Mouse (Mus musculus) cerebellum, postnatal 10 days (tissue): Measurements from ENCODE around the gene Wdpcp.
A peak's percentile ranks its signal among the peaks of the same experiment; 100 is the strongest.

ENCODE experiments used
- DNase-seq, 2 experiments: peaks; one replicate each; pipeline ENCODE4 v3.0.0; 2021; ENCODE audit warnings: mixed read lengths in 2 of 2

The Wdpcp gene

DNA sequence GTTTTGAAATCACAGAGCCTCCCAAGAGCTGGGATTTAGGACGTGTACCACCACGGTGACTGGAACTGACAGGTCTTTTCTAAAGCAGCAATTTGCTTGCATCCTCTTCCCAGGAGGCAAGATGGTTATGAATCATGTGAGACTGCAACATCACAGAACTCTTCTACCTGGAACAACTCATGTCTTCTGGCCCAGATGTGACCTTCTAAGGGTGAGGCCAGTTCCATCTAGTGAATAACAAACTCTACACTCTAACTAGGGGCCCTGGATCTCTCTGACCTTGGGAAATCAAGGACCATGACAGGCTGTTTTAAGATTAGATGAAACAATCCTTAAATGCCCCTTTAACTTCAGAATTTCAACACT is 1.9 kb upstream of the Wdpcp start:
- DNase-seq, result no peak

DNA sequence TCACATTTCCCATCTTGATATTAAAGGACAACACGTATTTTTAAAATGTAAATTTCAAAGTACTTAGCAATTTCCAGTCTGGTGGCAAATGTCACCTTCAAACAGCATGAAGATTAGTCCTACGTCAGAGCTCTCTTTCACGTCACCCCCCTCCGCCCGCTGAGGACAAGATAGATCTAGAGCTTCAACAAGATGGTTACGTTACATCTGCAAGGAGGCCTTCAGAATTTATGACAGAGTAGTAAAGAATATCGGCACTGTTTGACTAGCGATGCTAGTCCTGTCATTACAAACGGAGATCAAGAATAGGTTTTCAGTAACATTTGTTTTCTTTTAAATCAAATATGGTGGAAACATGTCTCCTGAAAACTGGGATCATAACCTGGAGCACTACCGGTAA is 1.1 kb upstream of the Wdpcp start:
- peak; percentile 54 to 67 for DNase-seq

DNA sequence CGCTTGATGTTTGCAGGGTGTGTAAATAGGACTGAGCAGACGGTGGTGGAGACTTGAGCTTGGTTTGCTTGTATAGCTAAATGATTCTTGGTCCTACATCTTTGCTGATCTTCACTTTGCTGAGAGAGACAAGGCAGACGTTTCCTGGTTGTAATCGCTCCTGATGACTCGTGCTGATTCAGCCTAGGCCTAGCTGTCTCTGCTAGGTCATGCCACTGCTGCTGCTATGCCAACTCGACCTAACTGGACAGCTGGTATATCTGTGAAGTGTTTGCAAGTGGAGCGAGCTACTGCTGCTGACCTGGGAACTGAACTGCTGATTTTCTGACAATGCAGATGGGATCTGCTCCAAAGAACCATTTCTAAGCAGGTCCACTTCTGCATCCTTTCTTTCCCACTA is 9.4 kb downstream of the Wdpcp start:
- no peak for DNase-seq

DNA sequence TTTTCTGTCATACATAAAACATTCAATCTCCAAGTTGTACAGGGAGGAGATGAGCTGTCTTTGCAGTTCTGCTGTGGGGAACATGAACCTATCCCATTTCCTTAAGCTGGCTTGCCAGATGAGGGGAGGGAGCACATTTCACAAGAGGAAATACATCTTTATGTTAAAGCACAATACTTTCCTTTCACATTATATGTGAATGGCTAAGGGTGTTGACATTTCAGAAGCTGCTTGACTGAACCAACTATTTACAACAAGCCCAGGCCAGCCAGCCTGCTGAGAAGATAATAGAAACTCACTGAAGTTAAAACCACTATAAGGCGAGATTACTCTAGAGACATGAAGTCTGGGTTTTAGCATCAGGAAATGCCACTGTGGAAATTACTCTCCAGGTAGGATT is 11.3 kb downstream of the Wdpcp start:
- no peak for DNase-seq

DNA sequence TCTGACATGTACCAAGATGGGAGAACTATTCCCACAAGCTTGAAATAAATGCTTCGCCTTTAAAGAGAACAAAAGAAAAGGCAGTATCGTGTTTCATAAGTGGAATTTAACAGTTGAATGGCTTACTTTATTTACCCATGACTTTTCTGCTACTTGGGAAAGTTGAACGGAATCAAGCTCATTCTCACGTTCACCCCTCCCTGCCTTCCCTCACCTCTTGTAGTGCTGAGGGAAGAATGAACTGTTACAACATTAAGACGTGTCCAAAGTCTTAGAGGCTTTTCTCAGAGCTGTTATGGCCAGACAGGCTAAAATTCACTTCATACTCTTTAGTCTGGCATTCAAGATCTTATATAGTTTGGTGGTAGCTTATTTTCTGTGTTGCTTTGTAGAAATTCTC is 30.5 kb downstream of the Wdpcp start:
- no peak for DNase-seq

DNA sequence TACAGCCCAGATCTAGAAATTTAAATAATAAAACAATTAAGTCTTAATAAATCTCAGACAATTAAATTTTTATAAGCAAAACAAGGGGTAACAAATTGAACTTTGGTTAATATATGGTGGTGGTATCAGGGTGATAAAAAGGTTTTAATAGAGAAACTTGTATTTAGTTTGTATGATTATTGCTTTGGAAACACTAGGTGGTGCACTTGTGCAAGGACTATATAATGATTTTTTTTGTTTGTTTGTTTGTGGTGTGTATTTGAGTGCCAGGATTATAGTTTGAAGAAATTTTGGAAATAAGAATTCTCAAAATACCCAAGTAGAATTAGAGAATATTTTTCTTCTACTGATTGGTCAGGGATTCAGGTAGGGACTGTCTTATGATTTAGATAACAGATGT is 43.9 kb downstream of the Wdpcp start:
- DNase-seq, result peak in 1 of 2 experiments; percentile 14

DNA sequence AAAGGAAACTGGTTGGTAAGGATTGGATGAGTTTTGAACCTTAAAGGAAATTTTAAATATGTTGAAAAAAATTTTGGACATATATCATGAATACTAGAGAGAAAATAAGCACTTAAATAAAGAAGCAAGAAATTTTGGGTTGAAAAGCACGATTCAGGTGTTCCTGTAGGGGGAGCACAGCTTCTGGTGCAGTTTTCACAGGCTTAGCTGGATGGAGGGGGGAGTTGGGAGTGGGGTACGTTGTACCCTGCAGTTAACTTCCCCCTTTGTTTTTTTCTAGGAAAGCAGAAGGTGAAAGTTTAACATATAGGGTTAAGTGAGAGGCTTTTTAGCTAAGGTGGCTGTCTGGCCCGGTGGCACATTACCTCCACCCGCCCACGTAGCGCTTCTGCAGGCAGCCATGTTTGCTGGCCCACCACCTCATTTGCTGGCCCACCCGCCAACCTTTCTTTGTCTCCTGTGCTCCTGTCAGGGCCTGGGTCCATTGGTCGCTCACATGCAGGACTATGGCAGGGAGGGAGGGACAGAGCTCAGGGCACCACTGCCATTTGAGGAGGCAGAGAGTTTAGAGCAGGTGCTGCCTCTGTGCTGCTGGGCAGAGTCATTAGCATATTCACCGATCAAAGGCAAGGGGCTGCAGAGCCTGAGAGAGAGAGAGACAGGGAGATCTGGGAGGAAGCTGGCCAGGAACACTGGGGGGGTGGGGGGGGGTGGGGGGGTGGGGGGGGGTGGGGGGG is 62.3 kb downstream of the Wdpcp start:
- DNase-seq, result no peak

DNA sequence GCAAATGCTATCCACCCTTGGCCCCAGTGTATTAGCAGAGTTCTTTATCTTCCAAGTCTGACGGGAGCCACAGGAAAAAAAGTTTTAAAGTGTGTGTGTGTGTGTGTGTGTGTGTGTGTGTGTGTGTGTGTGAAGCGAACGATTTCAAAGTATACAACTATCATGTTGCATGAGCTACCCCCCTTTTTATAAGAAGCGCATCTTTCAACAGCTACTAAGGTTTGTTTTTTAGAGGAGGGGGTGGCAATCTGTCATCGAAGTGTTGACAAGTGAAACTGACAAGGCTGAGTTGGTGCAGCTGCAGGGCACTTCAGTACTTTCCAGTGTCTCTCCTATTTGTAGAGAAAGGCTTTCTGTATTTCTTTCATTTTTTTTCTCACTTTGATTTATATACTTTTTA is 66.3 kb downstream of the Wdpcp start:
- DNase-seq, result no peak

DNA sequence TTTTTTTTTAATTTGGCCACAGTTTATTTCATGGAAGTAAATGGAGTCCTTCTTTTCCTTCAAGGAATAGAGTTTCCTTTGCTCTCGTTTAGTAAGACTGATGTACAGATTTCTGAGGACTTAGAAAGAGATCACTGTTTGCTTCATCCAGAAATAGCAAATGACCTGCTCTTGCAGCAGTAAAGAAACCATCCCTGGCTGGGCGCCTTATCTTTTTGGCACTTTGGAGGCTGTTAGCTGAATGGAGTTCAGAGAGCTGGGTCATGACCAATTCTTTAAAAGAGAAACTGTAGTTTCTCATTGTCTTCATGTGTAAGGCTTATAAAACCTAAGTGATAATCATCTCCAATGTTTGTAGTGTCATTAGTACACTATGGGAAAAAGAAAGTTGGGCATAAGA is 67.5 kb downstream of the Wdpcp start:
- DNase-seq, result peak; percentile 61 to 72

DNA sequence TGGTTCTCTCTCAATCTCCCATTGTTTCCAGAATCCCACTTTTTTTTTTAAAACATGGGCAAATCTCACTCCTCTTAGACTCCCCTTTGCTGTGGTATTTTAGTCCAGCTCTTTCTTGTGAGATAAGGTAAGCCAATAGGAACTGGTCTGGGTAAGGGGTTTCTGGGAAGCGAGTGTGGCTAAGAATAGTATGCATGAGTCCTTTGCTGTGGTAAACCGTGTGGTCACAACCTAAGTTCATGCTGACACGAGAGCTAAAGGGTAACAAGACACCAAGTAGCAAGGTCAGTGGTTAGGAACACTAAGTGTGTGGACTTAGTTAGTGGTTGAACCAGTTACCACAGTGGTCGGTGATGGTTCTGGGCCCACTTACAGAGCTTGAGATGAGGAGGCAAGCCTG is 72.2 kb downstream of the Wdpcp start:
- no peak for DNase-seq

DNA sequence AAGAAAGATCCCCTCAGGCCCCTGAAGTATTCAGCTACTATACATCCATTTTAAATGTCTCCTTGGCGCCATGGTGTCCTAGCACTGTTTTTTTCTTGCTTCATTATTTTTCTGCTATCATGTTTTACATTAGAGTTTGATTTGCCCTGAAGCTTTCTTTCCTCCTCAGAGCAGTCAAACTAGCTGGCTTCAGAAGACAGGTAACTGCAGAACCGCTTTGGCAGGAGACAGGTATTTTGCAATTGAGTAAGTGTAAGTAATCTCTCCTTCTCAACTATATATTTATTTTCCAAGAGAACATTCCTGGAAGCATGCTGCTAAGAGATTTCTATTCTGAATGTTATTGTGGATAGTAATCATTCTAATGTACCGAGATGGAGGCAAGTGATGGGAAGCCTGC is 74.1 kb downstream of the Wdpcp start:
- no peak for DNase-seq

DNA sequence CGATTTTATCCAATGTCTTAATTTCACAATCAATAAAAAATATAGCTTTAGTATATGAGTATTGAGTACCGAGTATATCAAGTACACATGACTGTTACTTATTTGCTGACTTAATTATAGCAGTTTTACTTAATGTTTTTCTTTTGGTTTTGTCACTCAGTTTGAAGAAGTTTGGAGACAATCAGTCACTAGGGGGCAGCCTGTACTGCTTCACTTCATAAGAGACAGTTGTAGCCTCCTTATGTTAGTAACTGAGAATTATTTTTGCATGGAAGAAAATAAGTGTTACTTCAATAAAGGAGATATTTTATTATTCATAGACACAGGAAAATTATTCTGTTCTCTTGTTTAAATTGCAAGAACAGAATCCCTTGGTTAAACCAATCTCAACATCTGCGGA is 87.0 kb downstream of the Wdpcp start:
- peak; percentile 66 to 75 for DNase-seq

DNA sequence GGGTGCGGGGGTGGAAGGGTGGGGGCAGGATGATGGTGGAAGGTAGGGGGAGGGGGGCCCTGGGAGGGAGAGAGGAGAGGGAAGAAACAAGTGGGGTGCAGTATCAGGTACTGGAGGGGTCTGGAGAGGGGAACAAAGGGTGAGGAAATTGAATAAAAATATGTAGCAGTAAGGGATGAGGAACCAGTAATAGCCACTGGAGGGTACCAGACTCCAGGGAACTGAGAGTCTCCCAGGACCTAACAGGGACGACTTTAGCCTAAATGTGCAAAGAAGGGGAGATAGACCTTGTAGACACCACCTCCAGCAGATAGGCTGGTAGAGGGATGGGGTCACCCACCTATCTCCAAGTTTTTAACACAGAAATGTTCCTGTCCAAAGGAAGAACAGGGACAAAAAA is 105.0 kb downstream of the Wdpcp start:
- DNase-seq, result peak in 1 of 2 experiments; percentile 7

DNA sequence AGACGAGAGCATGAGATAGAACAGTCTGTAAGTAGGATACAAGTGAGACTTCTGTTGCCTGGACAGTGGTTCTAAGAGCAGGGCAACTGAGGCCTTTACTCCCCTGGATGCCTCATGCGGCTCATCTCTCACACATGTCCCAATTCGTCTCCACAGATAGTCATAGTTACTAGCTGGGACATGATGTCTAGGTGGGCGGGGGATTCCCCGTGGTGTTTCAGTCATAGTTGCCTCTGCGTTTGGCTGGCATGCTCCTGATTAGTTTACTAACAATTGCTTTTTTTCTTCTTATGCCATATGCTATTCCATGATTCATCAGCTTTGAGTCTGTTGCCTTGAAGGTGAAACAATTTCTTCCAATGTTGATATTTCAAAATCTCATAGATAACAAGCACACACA is 116.4 kb downstream of the Wdpcp start:
- DNase-seq, result no peak

DNA sequence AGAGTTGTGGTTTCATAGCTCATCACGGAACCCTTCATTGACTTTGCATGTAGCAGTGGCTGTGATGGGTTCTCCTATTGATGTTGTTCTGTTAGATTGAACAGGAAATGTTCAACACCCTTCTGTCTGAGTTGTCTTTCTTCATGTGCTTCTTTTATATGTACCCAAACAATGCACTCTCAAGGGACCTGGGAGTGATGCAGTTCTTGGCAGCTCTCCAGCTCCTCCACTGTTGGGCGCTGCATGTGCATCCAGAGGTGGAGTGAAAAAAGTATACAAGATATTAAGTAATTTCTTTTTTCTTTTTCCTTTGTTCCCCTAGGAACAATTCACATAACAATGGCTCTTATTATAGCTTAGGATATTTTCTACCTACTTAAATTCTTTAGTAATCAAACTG is 118.7 kb downstream of the Wdpcp start:
- DNase-seq, result peak; percentile 11 to 14

DNA sequence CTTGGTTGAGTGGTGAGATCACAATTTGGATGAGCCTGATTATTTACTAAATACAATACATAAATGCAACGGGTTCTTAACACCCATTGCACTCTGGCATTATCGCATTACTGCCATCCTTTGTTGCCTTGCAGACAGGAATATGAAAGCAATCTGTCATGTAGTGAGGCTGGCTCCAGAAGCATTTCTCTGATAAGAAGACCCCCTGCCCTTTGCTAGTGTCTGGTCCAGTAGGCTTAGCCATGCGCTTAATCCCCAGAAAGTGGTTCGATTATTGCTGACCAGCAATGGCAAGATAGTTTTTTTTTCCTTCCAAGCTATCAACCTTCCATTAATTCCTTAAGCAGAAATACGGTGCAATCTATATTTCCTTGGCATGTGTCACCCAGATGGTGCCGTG is 122.1 kb downstream of the Wdpcp start:
- peak in 1 of 2 experiments; percentile 4 for DNase-seq

DNA sequence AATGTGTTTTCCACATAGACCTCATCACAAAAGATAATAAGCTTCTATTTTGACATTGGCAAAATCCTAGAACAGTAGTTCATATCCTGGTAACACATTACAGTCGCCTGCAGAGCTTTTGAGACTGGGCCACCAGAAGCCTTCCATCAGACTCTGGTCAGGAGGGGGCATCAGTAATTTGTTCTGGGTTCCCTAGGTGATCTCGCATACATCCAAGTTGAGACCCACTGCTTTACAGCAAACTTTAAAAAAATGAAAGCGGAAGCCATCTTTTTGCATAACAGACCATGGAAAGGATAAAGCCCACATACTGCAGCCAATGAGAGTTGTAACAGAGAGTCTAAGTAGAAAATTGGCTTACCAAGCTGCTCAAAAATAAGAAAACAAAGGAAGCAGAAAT is 125.6 kb downstream of the Wdpcp start:
- DNase-seq, result no peak

DNA sequence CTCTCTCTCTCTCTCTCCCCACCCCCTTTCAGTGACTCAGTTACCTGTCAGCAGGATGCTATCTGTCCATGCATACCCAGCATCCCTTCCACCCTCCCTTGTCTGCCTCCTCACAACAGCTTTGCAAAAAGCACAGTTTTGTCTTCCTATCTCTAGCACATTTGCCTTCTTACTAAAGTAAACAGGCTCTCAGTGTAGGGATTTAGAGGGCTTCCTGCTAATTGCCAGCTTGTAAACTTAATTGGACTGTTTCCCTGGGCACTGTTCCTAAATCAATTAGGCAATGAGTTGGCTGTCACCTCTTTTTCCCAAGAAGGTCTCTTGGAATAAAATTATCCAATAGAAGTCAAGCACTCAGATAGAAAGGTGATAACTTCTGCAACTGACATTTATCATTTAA is 141.5 kb downstream of the Wdpcp start:
- no peak for DNase-seq

DNA sequence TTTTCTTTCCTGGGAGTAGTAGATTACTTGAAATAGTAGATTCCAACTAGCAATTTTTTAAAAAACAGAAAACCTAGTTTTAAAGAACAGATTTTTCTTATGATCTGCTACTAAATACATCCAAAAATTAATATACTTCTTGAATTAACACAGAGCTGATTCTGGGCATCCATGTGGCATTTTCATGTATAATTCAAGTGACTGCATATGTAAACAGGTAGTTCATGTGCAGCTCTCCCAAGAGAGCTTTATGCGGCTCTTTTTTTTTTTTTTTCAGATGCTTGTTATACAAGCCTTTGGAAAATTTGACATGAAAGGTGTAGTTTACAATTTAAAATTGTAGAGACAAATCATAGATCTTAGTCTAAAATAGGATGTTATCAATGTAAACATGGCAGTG is 142.0 kb downstream of the Wdpcp start:
- no peak for DNase-seq

DNA sequence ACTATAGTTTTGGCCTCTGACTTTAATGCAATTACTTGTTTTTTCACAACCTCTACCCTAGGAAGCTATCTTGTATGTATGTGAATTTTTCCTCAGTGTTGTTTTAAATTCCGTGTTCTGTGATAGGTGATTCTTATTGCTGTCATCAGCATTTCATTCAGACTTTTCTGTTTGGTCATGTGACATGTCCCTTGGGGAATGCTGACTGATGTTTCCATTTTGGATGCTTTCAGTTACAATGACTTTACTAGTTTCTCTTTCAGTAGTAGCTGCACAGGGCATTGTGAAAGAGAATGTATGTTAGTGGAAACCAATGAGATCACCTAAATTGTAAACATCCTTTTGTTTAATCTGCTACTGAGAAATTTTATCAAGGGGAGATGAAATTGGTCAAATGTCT is 154.3 kb downstream of the Wdpcp start:
- DNase-seq, result no peak

DNA sequence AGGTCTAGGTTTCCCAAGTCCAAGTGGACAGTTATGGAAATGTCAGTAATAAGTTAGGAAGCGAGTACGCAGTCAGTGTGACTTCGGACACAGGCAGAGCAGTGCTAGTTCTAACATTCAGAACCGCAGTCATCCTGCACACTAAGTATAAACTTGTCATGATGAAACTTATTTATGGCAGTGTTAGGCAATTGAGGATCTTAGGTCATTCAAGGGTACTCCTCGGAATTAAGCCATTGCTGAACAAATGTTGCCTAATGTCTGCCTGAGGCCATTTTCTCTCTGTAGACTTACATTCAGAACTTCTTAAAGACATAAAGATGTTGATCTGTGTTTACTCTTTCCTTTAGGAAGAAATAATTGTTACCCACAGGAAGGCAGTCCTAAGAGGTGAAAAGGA is 157.0 kb downstream of the Wdpcp start:
- no peak for DNase-seq

DNA sequence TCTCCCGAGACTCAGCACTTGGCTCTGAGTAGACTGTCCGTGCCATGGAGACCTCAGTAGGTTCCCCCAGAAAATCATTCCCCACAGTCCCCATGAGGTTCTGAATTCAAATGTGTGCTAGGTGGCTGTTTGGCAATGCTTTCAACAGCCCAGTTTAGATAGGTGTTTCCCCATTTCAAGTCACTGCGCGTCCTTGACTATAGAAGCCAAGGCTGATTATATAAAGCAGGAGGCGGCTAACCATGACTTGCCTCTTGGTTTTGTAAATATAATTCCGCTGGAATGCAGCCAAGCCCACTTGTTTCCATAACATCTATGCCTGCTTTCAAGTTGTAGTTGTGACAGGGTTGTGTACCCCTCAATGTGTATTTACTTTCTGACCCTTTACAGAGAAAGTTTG is 157.9 kb downstream of the Wdpcp start:
- DNase-seq, result no peak

DNA sequence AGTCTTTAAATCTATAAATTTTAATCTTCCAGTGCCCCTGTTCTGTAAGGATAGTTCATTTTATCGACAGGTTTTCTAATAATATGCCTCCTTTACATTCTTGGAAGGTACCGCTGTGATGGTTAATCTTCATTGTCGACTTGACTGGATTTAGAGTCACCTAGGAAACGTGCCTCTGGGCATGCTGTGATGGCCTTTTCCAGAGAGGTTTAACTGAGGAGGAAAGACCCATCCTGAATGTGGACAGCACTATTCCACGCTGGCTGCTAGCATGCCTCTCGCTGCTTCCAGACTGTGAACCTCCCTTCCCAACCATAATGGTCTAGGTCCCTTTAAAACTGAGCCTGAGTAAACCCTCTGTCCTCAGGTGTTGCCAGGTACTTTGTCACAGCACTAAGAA is 163.2 kb downstream of the Wdpcp start:
- DNase-seq, result no peak

DNA sequence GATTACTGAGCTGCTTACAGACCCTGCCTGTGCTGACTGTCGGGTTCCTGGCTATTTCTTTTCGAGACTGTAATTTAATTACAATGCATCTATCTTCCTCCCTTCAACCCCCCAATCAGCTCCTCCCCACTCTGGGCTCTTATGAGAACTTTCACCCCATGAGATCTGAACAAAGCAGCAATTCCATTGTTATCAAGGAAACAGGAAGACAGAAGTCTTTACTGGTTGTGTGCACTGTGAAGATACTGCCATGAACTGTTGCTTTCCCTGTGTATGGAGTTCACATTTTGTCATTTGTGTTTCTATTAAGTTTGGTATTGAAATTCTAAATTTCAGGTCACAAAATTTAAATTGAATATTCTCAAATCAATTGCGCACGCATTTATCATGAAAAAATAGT is 177.5 kb downstream of the Wdpcp start:
- DNase-seq, result no peak

DNA sequence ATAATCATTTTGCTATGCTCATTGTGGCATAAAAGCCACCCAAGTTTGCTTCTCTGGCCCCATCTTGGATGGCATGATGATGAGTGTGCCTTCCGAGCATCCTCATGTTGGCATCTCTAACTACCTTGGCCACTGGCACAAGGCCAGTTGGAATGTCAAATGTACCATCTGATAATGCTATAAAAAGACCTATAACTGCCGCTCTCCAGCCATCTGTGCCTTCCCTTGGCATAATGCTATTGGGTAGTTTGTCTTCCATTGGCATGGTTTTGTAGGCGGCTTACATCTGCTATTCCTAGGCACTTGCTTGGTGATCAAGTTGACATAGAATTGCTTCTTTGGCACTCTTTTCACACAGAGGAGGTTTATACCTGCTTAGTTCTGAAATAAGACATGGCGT is 191.2 kb downstream of the Wdpcp start:
- peak; percentile 93 to 94 for DNase-seq

DNA sequence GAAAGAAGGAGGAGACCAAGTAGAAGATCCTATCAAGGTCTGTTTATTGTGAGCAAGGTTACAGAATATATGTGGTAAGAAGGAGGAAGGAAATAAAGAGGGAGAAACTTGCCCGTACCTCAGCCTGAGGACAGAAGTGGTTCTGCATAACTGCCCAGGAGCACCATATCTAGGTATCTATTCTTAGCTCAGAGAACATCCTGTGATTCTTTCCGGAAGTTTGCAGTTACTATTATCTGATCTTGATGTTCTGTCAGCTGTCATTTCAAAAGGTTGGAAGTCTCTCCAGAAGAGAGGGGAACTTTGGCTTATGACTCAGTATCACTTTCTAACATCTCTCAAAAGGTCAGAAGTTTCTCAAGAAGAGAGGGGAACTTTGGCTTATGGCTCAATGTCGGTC is 216.8 kb downstream of the Wdpcp start:
- no peak for DNase-seq
